Mouse (Mus musculus) small intestine, adult 2 months (tissue): ENCODE data around the gene Taf4. TPM values are rescaled to one million over a fixed set of nuclear protein-coding genes. Genes with fewer than 3 reads are reported as not detected.
A peak's percentile ranks its signal among the peaks of the same experiment; 100 is the strongest.

Source experiments
- H3K27ac ChIP-seq: fragments of 200-500 bp; 2 replicates; pipeline ENCODE4 v1.5.1; 2012; ENCODE audit warnings: low read depth, low read length, control low read depth, inconsistent platforms; ENCODE audit not compliant: insufficient read depth
- H3K27me3 ChIP-seq: fragments of 200-500 bp; 2 replicates; pipeline ENCODE4 v1.6.1; 2012; ENCODE audit warnings: mild to moderate bottlenecking, moderate library complexity, low read length, inconsistent platforms; ENCODE audit not compliant: control insufficient read depth, insufficient read depth
- H3K36me3 ChIP-seq: fragments of 200-500 bp; 2 replicates; pipeline ENCODE4 v1.6.1; 2012; ENCODE audit warnings: mild to moderate bottlenecking, low read length, control low read depth, inconsistent platforms; ENCODE audit not compliant: control insufficient read depth, insufficient read depth
- H3K4me1 ChIP-seq: fragments of 200-500 bp; 2 replicates; pipeline ENCODE4 v1.6.1; 2012; ENCODE audit warnings: low read length, inconsistent platforms, mixed read lengths; ENCODE audit not compliant: control insufficient read depth, insufficient read depth, insufficient read length
- H3K4me3 ChIP-seq: fragments of 200-500 bp; 2 replicates; pipeline ENCODE4 v1.5.1; 2012; ENCODE audit warnings: low read depth, mild to moderate bottlenecking, control low read depth, inconsistent platforms, low read length, moderate library complexity
- CTCF ChIP-seq: fragments of 200-500 bp; IDR thresholded peaks from 2 replicates; pipeline ENCODE4 v1.5.1; 2012; ENCODE audit warnings: low read depth, mild to moderate bottlenecking, control low read depth, inconsistent platforms, low read length, moderate library complexity, mixed read lengths; ENCODE audit not compliant: insufficient replicate concordance, insufficient read length; ENCODE audit errors: extremely low read depth
- POLR2A ChIP-seq: fragments of 200-500 bp; IDR thresholded peaks from 2 replicates; pipeline ENCODE4 v1.6.1; 2012; ENCODE audit warnings: low read depth, mild to moderate bottlenecking, control low read depth, inconsistent platforms, low read length, moderate library complexity
- WGBS: fragments of 180-500 bp; shearing (Covaris S2); methylation state at CpG from one replicate; pipeline ENCODE4 v1.1.7; 2018; 5-methylcytosine and 5-hydroxymethylcytosine counted together
- polyA plus RNA-seq: library from polyadenylated mRNA; depleted of rRNA; stranded (reverse); fragments of >200 nt; gene quantifications from 2 replicates; pipeline ENCODE4 v1.2.3, GENCODE M21; 2012

The Taf4 gene
- polyA plus RNA-seq, 1 experiment: 14.4 TPM

GRCm38 (mm10) chr2:179877551-179878215 lies 98.8 kb downstream of the Taf4 start:
- Histone ChIP-seq H3K4me1 (no peaks in the 10 kb centered on the region), H3K36me3 (no peaks in the 10 kb centered on the region), H3K27ac (no peak overlapping the region), H3K27me3 (no peaks in the 10 kb centered on the region), H3K4me3 (no peak overlapping the region)
- WGBS: 63% methylated on average over 9 of the region's 9 CpGs
- TF ChIP-seq POLR2A (no peak), CTCF (peak; percentile 53; the same call in 1 of the 2 replicates)

DNA sequence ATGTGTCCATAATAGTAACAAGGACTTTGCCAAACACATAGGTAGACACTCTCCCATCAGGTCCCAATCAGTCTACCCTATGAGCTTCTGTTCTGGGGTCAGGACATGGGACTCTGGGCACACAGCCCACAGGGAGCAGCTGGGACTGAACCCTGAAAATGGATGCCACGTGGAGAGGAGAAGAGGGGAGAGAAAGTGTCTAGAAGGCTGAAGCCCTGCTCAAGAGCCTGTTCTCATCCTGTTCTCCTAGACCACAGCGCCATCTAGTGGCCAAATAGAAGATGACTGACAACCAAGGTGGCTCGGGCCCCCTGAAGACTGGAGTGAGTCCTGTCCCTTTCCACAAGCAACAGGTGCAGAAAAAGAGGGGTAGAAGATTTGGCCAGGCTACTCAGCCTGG lies 101.3 kb downstream of the Taf4 start:
- no peak for TF ChIP-seq POLR2A
- TF ChIP-seq CTCF: peak; percentile 87; the same call in 1 of the 2 replicates
- 1% methylated on average over 3 of the region's 3 CpGs for WGBS
- no peaks in the 10 kb centered on the region for H3K27me3 ChIP-seq

GRCm38 (mm10) chr2:179873315-179873714 lies 103.1 kb downstream of the Taf4 start:
- H3K36me3 ChIP-seq: no peaks in the 10 kb centered on the region
- no peak overlapping the region for H3K27ac ChIP-seq
- H3K4me1 ChIP-seq: no peaks in the 10 kb centered on the region
- H3K27me3 ChIP-seq: no peaks in the 10 kb centered on the region
- no peak for TF ChIP-seq POLR2A
- peak; percentile 49; the same call in 1 of the 2 replicates for TF ChIP-seq CTCF
- 12% methylated on average over 5 of the region's 5 CpGs for WGBS
- no peak overlapping the region for H3K4me3 ChIP-seq

More for the DNA sequence above, 101.3 kb downstream of the Taf4 start:
- Histone ChIP-seq H3K27ac (no peak overlapping the region), H3K36me3 (no peaks in the 10 kb centered on the region), H3K4me1 (no peaks in the 10 kb centered on the region), H3K4me3 (no peak overlapping the region)

GRCm38 (mm10) chr2:179872724-179873123 lies 103.7 kb downstream of the Taf4 start:
- Histone ChIP-seq H3K4me3 (no peak overlapping the region), H3K27ac (no peak overlapping the region), H3K36me3 (no peaks in the 10 kb centered on the region), H3K27me3 (no peaks in the 10 kb centered on the region), H3K4me1 (no peaks in the 10 kb centered on the region)
- TF ChIP-seq CTCF: no peak
- no peak for TF ChIP-seq POLR2A
- WGBS: 59% methylated on average over 5 of the region's 5 CpGs

GRCm38 (mm10) chr2:179869871-179870270 lies 106.6 kb downstream of the Taf4 start:
- H3K4me3 ChIP-seq: no peak overlapping the region
- WGBS: 32% methylated on average over 2 of the region's 2 CpGs
- no peaks in the 10 kb centered on the region for H3K4me1 ChIP-seq
- no peak for TF ChIP-seq CTCF
- TF ChIP-seq POLR2A: no peak
- no peaks in the 10 kb centered on the region for H3K36me3 ChIP-seq
- H3K27me3 ChIP-seq: no peaks in the 10 kb centered on the region
- no peak overlapping the region for H3K27ac ChIP-seq

GRCm38 (mm10) chr2:179867669-179868068 lies 108.8 kb downstream of the Taf4 start:
- H3K36me3 ChIP-seq: no peaks in the 10 kb centered on the region
- WGBS: 52% methylated on average over 3 of the region's 3 CpGs
- TF ChIP-seq POLR2A: no peak
- TF ChIP-seq CTCF: no peak
- no peak overlapping the region for H3K4me3 ChIP-seq
- no peak overlapping the region for H3K27ac ChIP-seq
- H3K27me3 ChIP-seq: no peaks in the 10 kb centered on the region
- H3K4me1 ChIP-seq: no peaks in the 10 kb centered on the region

DNA sequence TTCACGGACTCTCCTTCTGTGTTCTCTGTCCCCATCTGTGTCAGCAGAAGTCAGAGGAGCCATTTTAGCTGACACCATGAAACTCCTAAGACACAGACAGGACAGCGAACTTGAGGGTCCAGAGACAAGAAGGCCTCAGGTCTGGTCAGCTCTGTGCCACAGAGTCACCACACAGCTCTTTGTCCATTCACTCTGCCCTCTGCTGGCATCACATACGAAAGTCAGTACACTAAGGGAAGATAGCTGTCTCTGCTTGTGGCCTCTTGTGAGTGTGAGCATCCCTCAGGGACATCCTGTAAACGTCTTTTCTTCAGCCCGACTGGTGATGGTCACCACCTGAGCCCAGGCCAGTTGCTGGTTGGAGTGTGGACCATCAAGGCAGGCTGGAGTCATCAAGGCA lies 111.3 kb downstream of the Taf4 start:
- Histone ChIP-seq H3K4me1 (no peaks in the 10 kb centered on the region), H3K4me3 (no peak overlapping the region), H3K36me3 (no peaks in the 10 kb centered on the region), H3K27ac (no peak overlapping the region), H3K27me3 (no peaks in the 10 kb centered on the region)
- 72% methylated on average over 5 of the region's 5 CpGs for WGBS
- TF ChIP-seq CTCF: no peak
- no peak for TF ChIP-seq POLR2A
